Mouse (Mus musculus) megakaryocyte-erythroid progenitor cell, adult 5-6 weeks (primary cell): ENCODE data around the gene Clstn2. TPM values are rescaled to one million over a fixed set of nuclear protein-coding genes. Genes with fewer than 3 reads are reported as not detected.

Experiments used
- ATAC-seq: replicated peaks from 2 replicates; pipeline ENCODE4 v1.8.0; 2016; ENCODE audit warnings: mild to moderate bottlenecking, inconsistent platforms; ENCODE audit not compliant: severe bottlenecking, poor library complexity, low FRiP score, low TSS enrichment
- total RNA-seq, 2 experiments: library from RNA; stranded (forward) in 1 of 2; stranded (reverse) in 1 of 2; fragments of 200-1000, 215-1000 nt in 1 of 2; fragments of >200 nt in 1 of 2; fragmentation: Nextera tagmentation in 1 of 2; gene quantifications; 2 replicates each; pipeline ENCODE4 v1.2.3; 2014 to 2017

Gene Clstn2
- total RNA-seq, 2 experiments from 2014 or later = not detected

GRCm38 (mm10) chr9:97629180-97629579 lies 403.8 kb downstream of the Clstn2 start:
- ATAC-seq = no peak

GRCm38 (mm10) chr9:97628361-97628908 lies 404.5 kb downstream of the Clstn2 start:
- no peak for ATAC-seq

DNA sequence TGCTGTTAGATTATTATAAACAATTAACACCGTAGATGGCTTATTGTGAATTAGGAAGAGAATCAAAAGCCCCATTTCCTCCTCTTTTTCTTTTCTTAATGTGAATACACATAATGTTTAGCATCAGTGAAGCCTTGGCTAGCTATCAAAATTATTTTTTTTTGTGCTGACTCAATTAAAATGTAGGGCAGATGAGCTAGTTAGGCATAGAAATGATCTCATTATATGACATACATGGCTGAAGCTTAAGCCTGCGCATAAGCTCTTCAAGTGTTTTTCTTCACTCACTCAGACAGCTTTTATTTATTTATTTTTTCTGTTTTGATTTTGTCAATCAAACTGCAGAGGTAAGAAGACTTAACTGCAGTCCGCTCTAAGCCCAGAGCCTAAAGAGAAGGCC lies 405.1 kb downstream of the Clstn2 start:
- ATAC-seq = no peak

DNA sequence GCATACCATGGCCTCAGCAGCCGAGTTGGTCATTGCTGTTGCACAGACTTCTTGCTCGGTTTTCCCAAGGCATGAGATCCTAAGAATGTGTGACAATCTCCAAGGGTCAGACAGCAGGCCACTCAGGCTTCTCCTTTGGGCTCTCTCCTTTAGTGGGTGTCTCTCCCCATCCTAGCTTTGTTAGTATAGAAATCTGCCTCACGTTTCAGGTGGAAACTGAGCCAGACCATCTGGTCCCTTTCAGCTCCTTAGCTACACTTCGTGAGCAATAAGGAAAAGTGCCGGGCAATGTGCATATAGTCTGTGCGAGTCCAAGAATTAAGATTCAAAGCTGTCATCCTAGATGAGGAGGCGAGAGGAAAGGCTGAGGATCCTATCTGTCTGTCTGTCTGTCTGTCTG lies 422.4 kb downstream of the Clstn2 start:
- no peak for ATAC-seq

DNA sequence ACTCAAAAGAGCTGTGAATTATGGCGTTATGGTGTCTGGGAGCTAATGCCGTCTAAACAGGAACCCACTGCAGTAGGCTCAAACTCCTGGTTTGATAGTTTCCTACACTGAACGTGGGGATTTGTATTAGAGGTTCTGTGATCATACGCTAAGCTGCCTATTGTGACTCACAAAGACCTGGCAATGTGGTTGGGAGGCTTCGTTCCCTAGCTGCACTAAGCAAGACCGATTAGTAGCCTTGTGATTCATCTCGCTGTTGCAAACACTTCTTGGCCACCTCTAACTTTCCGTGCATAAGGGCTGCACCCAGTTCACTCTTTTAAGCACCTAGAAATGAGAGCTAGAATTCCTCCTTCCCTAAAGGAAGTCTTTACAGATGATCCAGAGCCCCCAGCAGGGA lies 429.3 kb downstream of the Clstn2 start:
- ATAC-seq = no peak

- ATAC-seq = no peak
Measured at GRCm38 (mm10) chr9:97602476-97602875, 430.5 kb downstream of the Clstn2 start.

DNA sequence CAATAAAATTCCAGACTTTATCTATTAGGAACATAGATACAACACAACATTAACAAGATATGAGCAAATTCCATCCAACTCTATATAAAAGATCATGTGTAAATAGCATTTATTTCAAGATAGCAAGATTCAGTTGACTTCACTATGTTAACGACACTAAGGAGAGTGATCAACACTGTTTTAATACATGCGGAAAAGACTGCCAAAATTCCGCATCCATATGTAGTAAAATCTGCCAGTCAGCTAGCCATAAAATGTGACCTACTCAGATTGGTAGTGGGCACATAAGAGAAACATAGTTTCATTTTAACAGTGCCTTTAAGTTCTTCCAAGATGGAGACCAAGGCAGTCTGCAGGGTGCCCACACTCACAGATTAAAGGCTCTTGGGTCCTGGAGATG lies 434.0 kb downstream of the Clstn2 start:
- ATAC-seq = no peak

GRCm38 (mm10) chr9:97590712-97591111 lies 442.3 kb downstream of the Clstn2 start:
- no peak for ATAC-seq

DNA sequence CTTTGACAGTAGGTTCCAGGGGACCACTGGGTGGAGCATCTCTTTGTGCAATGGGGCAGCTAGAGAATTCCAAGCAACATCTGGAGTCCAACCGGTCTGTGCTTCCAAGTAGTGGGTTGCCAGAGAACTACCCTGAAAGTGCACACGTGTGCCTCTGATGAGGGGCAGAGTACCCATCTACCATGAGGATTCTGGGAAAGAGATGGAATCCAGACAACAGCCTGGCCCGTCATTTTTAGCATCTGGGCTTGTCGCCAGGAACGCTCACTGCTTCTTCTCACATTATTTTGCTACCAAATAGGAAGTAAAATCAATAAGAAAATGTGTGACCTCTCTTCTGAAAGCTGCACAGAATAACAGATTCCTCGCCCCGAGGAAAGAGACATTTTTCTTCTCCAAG lies 462.1 kb downstream of the Clstn2 start:
- ATAC-seq = no peak

DNA sequence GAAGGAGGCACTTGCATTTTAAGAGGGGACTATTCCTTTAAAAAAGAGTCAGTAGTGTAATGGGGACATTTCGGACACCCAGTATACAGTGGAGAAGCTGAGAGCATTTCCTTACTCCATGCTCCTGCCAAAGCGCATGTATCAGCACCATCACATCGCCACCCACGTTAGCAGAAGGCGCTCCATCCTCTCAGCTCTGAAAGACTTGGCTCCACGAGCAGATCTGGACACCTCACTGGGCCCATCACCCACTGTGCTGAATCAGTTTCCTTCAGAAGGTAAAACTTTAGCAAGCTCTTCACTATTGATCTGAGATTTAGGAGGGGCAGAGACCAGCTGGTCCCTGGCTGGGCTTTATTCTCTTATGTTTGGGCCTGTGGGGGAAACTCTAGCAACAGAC lies 469.9 kb downstream of the Clstn2 start:
- no peak for ATAC-seq

DNA sequence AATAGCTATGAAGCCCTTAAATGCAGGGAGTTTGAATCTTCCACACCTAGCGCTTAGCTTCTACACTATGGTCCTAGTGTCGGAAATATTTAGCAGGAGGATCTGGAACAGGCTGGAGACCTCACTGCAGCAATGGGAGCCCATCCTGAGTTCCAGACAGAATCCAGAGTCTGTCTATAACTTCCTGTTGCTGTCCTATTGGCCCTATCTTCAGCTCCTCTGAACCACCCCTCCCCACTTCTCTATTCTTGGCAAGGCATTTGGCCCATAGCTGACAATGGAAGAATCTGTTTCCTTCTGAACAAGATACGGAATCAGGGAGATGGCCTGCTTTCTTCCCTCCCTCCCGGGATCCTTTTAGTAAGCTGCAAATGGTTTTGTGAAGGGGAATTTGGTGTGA lies 488.6 kb downstream of the Clstn2 start:
- no peak for ATAC-seq

GRCm38 (mm10) chr9:97541419-97541818 lies 491.6 kb downstream of the Clstn2 start:
- no peak for ATAC-seq

DNA sequence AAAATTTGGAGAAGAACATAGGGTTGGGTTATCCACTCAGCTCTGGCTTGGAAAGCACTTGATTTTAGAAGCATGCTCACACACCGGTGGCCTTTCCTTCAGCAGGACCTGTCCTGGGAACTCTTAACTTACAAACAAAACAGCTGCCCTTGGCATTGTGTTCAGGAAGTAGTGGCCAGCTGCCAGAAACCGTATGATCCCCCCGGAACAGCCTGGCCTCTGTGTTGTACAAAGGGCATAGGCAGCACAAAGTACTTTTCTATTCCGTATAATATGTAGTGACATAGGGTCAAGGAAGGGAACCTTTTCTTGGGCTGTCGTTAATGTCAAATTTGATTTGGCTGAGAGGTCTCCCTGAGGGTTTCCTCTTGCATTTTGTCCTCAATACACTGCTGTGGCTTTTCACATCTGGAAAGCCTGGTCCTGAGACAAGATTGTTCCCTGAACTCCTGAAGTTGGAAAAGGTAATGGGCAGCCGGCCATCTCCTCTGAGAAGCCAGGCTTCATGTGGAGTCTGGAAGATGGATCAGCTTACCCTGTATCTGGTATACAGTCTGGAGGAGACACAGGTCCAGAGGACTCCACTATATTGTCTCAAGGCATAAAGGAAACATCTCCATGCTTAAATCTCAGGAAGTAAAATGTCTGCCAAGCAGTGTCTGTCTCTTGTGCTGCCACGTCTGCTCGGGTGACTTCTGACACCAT lies 494.8 kb downstream of the Clstn2 start:
- no peak for ATAC-seq

- ATAC-seq = no peak
Measured at GRCm38 (mm10) chr9:97534196-97534595, 498.8 kb downstream of the Clstn2 start.

- no peak for ATAC-seq
Measured at GRCm38 (mm10) chr9:97533306-97533705, 499.7 kb downstream of the Clstn2 start.

GRCm38 (mm10) chr9:97532536-97532935 lies 500.4 kb downstream of the Clstn2 start:
- ATAC-seq = no peak

- no peak for ATAC-seq
Measured at GRCm38 (mm10) chr9:97527926-97528325, 505.1 kb downstream of the Clstn2 start.

- no peak for ATAC-seq
Measured at GRCm38 (mm10) chr9:97527276-97527675, 505.7 kb downstream of the Clstn2 start.

DNA sequence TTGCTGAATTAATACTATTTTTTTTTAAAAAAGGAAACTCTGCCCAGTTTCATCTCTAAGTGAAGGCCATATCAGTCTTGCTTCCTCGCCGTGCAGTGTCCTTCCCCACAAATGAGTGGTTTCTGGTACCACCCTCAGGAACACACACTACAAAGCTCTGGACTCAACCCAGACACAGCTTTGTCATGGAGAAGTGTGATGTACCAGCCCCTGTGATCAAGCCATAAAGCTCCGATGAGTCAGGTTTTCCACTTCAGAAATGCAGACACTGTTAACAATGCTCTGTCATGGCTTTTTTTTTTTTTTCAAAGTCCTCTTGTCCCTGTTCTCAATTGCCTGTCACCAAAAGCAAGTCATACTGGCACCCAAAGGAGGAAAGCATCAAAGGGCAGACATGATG lies 507.4 kb downstream of the Clstn2 start:
- no peak for ATAC-seq

DNA sequence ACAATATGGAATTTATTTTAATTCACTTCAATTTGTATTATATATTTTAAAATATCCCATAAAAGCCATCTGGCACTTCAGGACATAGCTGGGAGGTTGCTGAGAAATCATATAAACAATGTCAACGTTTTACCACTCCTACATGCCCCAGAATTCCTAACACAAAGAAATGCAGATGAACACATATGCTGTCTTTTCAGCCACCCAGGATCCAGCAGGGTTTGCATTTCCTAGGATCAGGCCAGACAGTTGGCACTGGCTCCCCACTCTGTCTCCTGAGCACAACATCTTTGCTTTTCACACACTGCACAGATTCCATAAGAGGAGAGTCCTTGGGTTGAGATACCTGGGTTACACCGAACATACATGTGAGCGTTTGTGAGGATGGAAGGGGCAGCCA lies 508.1 kb downstream of the Clstn2 start:
- ATAC-seq = no peak

GRCm38 (mm10) chr9:97520771-97521170 lies 512.2 kb downstream of the Clstn2 start:
- no peak for ATAC-seq

- ATAC-seq = no peak
Measured at GRCm38 (mm10) chr9:97517006-97517405, 516.0 kb downstream of the Clstn2 start.
